Mouse (Mus musculus): ENCODE data around the gene Nod1.
"Not testable (repeated sequence)": the region's sequence is repeated elsewhere in the genome, so short reads cannot be mapped to it uniquely, and the experiment has no call there.

Nod1 gene

DNA sequence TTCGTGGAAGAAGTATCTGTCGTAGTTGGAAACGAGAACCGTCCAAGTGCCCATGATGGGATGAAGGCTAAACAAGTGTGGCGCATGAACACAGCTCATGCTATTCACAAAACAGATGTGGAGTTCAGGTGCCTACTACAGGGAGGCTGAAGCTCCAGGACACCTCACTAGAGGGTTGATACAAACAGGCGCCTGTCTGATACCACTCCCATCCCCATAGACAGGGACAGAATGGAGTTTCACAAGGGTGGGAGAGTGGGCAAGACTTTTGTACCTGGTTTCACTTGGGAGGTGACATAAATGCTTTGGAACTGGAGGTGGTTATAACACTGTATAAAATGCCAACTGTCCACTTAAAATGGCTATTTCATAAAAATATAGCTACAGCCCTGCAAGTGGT is 7.0 kb upstream of the Nod1 start:
- no peak for DNase-seq (ENCODE audit: low spot score in 2 of 2)

DNA sequence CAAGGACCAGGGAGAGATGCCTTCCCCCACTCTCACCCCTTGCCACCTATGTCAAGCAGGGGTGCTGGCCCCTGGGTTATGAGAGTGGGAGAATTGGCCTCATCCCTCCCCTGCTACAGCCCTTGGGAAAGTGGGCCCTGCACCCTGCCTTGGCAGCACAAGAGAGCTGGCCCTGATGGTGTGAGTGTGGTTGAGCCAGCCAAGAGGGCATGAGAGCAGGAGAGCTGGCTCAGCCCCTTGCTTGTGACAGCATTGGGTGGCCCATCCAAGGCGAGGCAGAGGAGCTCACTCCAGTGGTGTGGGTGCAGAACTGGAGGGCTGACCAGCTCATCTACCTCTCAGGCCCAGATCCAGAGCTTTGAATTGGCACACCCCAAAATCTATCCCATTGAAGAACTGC is 3.2 kb upstream of the Nod1 start:
- no peak for DNase-seq (ENCODE audit: low spot score in 2 of 2)

- DNase-seq (ENCODE audit: low spot score in 2 of 2), result no peak
These were observed 2.1 kb upstream of the Nod1 start for GRCm38 (mm10) chr6:54974501-54974900.

DNA sequence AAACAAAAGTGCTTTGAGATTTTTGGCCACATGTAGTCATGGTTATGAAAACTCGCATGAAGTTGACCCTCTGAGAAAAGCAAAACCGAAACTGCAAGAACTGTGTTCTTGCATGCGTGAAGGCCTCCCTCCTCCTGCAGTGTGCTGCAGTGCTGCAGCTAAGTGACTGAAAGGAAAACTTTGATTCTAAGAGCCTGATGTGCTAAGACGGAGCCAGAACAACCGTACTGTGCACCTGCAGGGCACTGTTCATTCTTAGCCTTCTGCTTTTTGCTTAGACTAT is 458 bp upstream of the Nod1 start:
- no peak for DNase-seq (ENCODE audit: low spot score in 2 of 2)

DNA sequence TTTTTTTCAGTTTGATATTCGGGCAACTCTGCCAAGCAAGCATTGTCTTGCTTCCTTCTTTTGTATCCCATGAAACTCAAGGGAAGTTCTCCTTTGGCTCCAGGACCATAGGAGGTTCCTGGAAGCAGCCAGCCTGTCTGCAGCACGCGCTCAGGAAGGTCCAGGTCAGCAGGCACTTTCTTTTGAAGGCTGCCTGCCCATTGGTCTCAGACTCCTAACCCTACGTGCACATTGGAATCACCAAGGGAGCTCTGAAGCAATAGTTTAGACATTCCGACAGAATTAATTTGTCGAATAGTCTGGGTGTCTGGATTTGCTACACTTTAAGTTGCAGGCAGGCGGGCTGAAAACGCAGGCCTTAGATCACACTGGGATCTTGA is 691 bp downstream of the Nod1 start:
- DNase-seq (ENCODE audit: low spot score in 2 of 2), result no peak

DNA sequence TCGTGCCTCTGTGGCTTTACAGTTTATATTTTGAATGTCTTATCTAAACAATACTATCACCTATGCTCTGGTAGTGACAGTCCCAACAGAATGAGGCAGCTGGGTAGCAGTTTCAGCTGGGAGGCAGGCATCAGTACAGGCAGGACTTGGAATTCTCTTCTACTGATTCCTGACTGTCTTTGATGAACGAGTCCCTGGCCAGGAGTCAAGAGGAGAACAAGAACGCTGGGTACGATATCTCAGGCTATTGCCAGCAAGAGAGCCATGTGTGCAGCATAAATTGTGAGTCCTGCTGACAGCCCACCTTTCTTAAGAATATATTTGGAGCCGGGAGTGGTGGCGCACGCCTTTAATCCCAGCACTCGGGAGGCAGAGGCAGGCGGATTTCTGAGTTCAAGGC is 1.9 kb downstream of the Nod1 start:
- DNase-seq (ENCODE audit: low spot score in 2 of 2), result no peak

GRCm38 (mm10) chr6:54969801-54970200 is 2.6 kb downstream of the Nod1 start:
- no peak for DNase-seq (ENCODE audit: low spot score in 2 of 2)

DNA sequence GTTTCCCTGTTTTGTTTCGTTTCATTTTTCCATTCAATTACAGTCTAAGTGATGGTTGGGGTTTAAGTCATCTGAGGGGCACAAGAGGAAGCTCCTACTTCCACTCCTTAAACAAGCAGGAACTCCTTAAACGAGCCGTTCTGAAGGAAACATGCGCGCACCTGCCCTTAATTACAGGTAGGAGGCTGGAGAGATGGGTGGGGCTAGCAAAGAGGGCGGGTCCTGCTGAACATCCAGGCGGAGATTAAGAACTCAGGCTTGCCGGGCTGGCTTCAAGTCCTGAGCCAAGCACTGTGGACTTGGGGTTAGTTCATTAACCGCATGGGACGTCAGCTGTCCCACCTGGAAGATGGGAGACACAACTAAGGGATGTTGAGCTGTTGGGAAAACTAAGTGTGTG is 4.8 kb downstream of the Nod1 start:
- no peak for DNase-seq (ENCODE audit: low spot score in 2 of 2)

DNA sequence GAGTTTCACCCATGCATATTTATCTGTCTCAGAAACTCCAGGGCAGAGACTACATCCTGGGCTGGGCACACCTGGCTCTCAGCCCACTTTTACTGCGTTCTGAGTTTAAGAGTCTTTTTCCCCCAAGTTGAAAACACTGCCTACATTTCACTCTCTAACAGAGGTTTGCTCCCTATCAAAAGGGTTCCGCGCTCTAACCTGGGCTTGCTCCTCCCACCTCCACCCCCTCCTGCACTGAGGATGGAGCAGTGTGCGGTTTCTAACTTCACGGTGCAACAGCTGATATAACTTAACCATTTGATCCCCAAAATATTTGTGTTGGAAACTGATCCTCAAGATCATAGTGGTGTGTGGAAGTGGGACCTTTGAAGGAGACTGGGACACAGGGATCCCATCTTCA is 7.2 kb downstream of the Nod1 start:
- no peak for DNase-seq (ENCODE audit: low spot score in 2 of 2)

DNA sequence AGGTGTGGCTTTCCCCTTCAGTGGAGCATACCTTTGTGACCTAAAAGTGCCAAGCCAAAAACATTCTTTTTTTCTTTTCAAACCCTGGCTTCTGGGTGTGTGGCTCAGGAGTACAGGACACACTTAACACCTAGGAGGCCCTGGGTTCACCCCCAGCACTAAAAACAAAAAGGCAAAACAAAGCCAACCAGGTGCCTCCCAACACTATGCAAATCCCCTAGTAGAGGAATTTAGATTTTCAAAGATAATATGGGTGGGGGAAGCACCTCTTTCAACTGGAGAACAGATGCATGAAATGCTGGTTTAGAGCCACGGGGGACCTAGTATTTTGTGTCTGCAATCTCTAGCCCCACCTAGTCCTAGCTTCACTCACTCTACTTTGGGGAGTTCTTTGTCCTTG is 7.7 kb downstream of the Nod1 start:
- no peak for DNase-seq (ENCODE audit: low spot score in 2 of 2)

DNA sequence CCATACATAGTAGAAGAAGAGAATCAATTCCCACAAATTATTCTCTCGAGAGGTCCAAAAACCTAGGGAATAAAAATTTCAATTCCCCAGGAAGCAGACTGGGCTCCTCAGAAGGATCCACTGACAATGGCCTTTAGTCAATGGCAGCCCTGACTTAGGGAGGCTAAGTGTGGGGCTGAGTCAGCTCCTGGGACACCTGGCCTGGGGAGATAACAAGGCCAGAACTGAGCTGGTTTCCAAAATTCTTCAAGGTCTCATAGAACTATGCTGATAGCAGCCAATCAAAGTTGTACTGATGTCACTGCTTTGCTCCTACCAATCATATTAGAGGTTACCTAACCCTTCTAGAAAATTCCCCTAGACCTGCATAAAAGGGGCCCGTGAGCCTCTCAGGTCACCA is 8.8 kb downstream of the Nod1 start:
- no peak for DNase-seq (ENCODE audit: low spot score in 2 of 2)

DNA sequence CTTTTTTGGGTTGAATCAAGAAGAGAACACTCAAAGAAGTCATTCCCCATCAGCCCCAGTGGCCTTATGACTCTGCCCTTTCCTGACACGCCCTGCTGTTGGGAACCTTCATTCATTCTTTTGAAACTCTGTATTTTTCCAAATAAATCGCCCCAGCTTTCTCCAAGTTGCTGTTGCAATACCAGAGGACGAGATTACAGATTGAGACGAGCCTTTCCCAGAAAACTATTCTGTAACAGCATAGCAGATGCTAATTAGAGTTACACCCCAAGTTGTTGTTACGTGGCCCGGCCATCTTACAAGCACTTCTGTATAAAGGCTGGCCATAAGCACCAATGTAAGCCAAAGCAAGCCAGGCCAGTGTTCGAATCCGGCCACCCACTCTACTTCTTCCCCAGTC is 14.8 kb downstream of the Nod1 start:
- no peak for DNase-seq (ENCODE audit: low spot score in 2 of 2)

GRCm38 (mm10) chr6:54956425-54956824 is 16.0 kb downstream of the Nod1 start:
- DNase-seq (ENCODE audit: low spot score in 2 of 2), result no peak

- DNase-seq (ENCODE audit: low spot score in 2 of 2), result no peak
These were observed 16.5 kb downstream of the Nod1 start for GRCm38 (mm10) chr6:54955949-54956348.

GRCm38 (mm10) chr6:54954659-54955414 is 17.6 kb downstream of the Nod1 start:
- no peak for DNase-seq (ENCODE audit: low spot score in 2 of 2)

GRCm38 (mm10) chr6:54953399-54953798 is 19.0 kb downstream of the Nod1 start:
- not testable (repeated sequence) for DNase-seq (ENCODE audit: low spot score in 2 of 2)

DNA sequence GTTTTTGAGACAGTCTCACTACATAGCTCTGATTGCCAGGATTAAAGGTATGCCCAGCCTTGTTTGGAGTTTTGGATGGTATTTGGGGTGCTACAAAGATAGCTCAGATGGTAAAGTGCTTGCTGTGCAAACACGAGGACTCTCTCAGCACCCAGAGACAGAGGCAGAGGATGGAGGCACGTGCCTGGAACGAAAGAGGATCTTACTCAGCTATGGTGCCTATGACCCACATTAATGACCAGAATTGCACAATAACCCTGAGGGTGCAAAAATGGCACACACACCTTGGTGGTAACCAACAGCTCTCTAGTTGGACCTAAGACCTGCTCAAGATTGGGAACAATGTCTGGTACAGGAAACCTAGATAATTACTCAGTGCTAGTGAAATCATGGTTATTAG is 19.9 kb downstream of the Nod1 start:
- DNase-seq (ENCODE audit: low spot score in 2 of 2), result no peak

GRCm38 (mm10) chr6:54948682-54949081 is 23.7 kb downstream of the Nod1 start:
- DNase-seq (ENCODE audit: low spot score in 2 of 2), result no peak

DNA sequence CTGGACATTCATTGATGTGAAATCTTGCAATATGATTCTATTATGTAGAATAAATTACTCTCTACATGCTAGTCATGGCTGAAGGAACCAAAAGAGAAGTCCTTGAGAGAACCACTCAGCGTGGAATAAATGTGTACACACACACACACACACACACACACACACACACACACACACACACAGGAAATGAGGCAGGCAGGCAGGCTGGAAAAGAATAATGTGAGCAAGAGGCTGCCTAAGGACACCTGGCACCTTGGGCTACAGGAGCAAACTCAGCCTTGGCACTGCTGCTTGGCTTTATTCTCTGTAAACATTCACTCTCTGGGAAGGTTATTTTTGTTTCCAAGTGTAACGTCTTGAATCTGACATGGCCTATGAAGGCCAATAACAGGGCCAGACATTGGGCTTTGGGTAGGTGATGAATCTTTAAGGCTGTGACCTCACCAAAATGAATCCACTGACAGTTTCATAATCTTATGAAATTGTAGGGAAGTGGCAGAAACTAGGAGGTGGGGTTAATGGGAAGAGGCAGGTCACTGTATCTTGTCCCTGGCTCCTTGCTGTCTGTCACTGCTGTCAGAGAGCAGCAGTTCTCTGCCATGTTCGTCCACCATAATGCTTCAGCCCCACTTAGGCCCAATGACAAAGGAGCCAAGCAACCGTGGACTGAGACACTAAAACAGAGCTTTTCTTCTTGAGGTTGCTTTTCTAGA is 26.0 kb downstream of the Nod1 start:
- DNase-seq (ENCODE audit: low spot score in 2 of 2), result no peak

- DNase-seq (ENCODE audit: low spot score in 2 of 2), result no peak
These were observed 27.9 kb downstream of the Nod1 start for GRCm38 (mm10) chr6:54944551-54944950.

DNA sequence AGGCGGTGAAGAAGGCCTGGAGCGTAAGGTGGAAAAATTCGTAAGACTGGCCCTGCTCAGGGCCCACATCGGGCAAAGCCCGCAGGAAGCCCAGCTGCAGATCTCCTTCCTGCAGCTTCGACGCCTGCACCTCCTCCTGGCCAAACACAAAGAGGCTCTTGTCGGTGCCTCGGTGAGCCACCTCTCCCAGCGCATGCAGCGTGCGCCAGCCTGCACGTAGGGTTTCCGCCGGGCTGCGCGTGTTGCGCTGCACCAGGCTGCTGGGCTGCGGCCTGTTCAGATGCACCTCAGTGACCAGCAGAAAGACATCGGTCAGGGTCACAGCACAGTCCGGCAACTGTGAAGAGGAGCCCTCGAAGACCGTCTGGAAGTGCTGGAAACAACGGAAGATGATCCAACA is 28.7 kb downstream of the Nod1 start:
- DNase-seq (ENCODE audit: low spot score in 2 of 2), result no peak

GRCm38 (mm10) chr6:54943292-54943691 is 29.1 kb downstream of the Nod1 start:
- DNase-seq (ENCODE audit: low spot score in 2 of 2), result no peak

GRCm38 (mm10) chr6:54941149-54941548 is 31.3 kb downstream of the Nod1 start:
- DNase-seq (ENCODE audit: low spot score in 2 of 2), result no peak

GRCm38 (mm10) chr6:54940126-54940525 is 32.3 kb downstream of the Nod1 start:
- DNase-seq (ENCODE audit: low spot score in 2 of 2), result no peak
